Mouse (Mus musculus): ENCODE results near the gene Atoh8. TPM values are rescaled to one million over a fixed set of nuclear protein-coding genes. Genes with fewer than 3 reads are reported as not detected.

The Atoh8 gene
- total and polyA plus RNA-seq, 2 experiments from 2014 or later, result 4.5 to 7.1 TPM

- no peak overlapping the region for H3K4me2 ChIP-seq (ENCODE audit: low read depth, low read length)
- no peaks in the 10 kb centered on the region for H3K27me3 ChIP-seq (ENCODE audit: control insufficient read depth, insufficient read depth, low read length)
- no peak for DNase-seq (ENCODE audit: low spot score)
- TF ChIP-seq CTCF (IDR thresholded peaks at IDR 0.05; ENCODE audit: low read depth), result peak; percentile 7; the same call in 1 of the 2 replicates
- TF ChIP-seq EP300 (IDR thresholded peaks at IDR 0.05; ENCODE audit: low read depth), result no peak
- H3K36me3 ChIP-seq (replicated peaks; ENCODE audit: control insufficient read depth, insufficient read depth, low read length), result no peaks in the 10 kb centered on the region
- no peak for ATAC-seq (ENCODE audit: insufficient read depth, low read depth)
- H3K27ac ChIP-seq (ENCODE audit: low read depth), result no peak overlapping the region
- H3K4me1 ChIP-seq (ENCODE audit: control insufficient read depth, insufficient read depth), result peaks cover 15% of the 10 kb centered on the region; the same call in 1 of the 2 replicates
- 86% methylated on average over 8 of the region's 8 CpGs for WGBS
- no peak overlapping the region for H3K4me3 ChIP-seq (ENCODE audit: low read depth, low read length)
- no peak overlapping the region for H3K9ac ChIP-seq (replicated peaks; ENCODE audit: low read depth, low read length)
- no peaks in the 10 kb centered on the region for H3K9me3 ChIP-seq (replicated peaks; ENCODE audit: control insufficient read depth, low read length)
These were observed 76.2 kb downstream of the Atoh8 start for GRCm38 (mm10) chr6:72158966-72159764.

Other genes starting within 250 kb of the Atoh8 start
- gene St3gal5, start 138.0 kb downstream of the Atoh8 start, total RNA-seq (2014; rRNA removed; ENCODE audit: low replicate concordance), result 6.3 and 13.0 TPM in 2 replicates
- 24.7 and 25.3 TPM in 2 replicates for gene St3gal5, start 138.0 kb downstream of the Atoh8 start, polyA plus RNA-seq (2015; fragmentation: Nextera tagmentation; extraction: Ambion mirVana)
- gene Sftpb, start 69.0 kb upstream of the Atoh8 start, total RNA-seq (2014; rRNA removed; ENCODE audit: low replicate concordance), result 0.84 and 1.7 TPM in 2 replicates
- 0.33 and 0.55 TPM in 2 replicates for gene Sftpb, start 69.0 kb upstream of the Atoh8 start, polyA plus RNA-seq (2015; fragmentation: Nextera tagmentation; extraction: Ambion mirVana)
- gene Usp39, start 109.6 kb upstream of the Atoh8 start, total RNA-seq (2014; rRNA removed; ENCODE audit: low replicate concordance), result 50.9 and 59.9 TPM in 2 replicates
- gene Usp39, start 109.6 kb upstream of the Atoh8 start, polyA plus RNA-seq (2015; fragmentation: Nextera tagmentation; extraction: Ambion mirVana), result 15.8 and 16.9 TPM in 2 replicates
- gene 0610030E20Rik, start 111.7 kb upstream of the Atoh8 start, total RNA-seq (2014; rRNA removed; ENCODE audit: low replicate concordance), result 7.3 and 12.0 TPM in 2 replicates
- 11.9 and 12.9 TPM in 2 replicates for gene 0610030E20Rik, start 111.7 kb upstream of the Atoh8 start, polyA plus RNA-seq (2015; fragmentation: Nextera tagmentation; extraction: Ambion mirVana)
- 18.2 and 23.2 TPM in 2 replicates for gene Tmem150a, start 119.9 kb upstream of the Atoh8 start, total RNA-seq (2014; rRNA removed; ENCODE audit: low replicate concordance)
- 8.0 and 9.7 TPM in 2 replicates for gene Tmem150a, start 119.9 kb upstream of the Atoh8 start, polyA plus RNA-seq (2015; fragmentation: Nextera tagmentation; extraction: Ambion mirVana)
- 53.5 and 65.0 TPM in 2 replicates for gene Rnf181, start 131.4 kb upstream of the Atoh8 start, total RNA-seq (2014; rRNA removed; ENCODE audit: low replicate concordance)
- 74.9 and 81.3 TPM in 2 replicates for gene Rnf181, start 131.4 kb upstream of the Atoh8 start, polyA plus RNA-seq (2015; fragmentation: Nextera tagmentation; extraction: Ambion mirVana)
- 19.5 and 39.8 TPM in 2 replicates for gene Vamp5, start 144.9 kb upstream of the Atoh8 start, total RNA-seq (2014; rRNA removed; ENCODE audit: low replicate concordance)
- gene Vamp5, start 144.9 kb upstream of the Atoh8 start, polyA plus RNA-seq (2015; fragmentation: Nextera tagmentation; extraction: Ambion mirVana), result 49.0 and 52.9 TPM in 2 replicates
- gene Vamp8, start 155.1 kb upstream of the Atoh8 start, total RNA-seq (2014; rRNA removed; ENCODE audit: low replicate concordance), result 69.8 and 109 TPM in 2 replicates
- gene Vamp8, start 155.1 kb upstream of the Atoh8 start, polyA plus RNA-seq (2015; fragmentation: Nextera tagmentation; extraction: Ambion mirVana), result 174 and 175 TPM in 2 replicates
- 16.8 and 21.9 TPM in 2 replicates for gene Ggcx, start 178.7 kb upstream of the Atoh8 start, total RNA-seq (2014; rRNA removed; ENCODE audit: low replicate concordance)
- 13.2 and 16.8 TPM in 2 replicates for gene Ggcx, start 178.7 kb upstream of the Atoh8 start, polyA plus RNA-seq (2015; fragmentation: Nextera tagmentation; extraction: Ambion mirVana)
- gene Mat2a, start 204.0 kb upstream of the Atoh8 start, total RNA-seq (2014; rRNA removed; ENCODE audit: low replicate concordance), result 111 and 123 TPM in 2 replicates
- 200 and 229 TPM in 2 replicates for gene Mat2a, start 204.0 kb upstream of the Atoh8 start, polyA plus RNA-seq (2015; fragmentation: Nextera tagmentation; extraction: Ambion mirVana)